Mouse (Mus musculus) ES-E14 (cell line): ENCODE data around the gene Isy1. TPM values are rescaled to one million over a fixed set of nuclear protein-coding genes. Genes with fewer than 3 reads are reported as not detected.
A peak's percentile ranks its signal among the peaks of the same experiment; 100 is the strongest.

Experiments
- DNase-seq: peaks from one replicate; pipeline ENCODE4 v3.0.0-alpha.2; 2013; ENCODE audit warnings: low read depth, low spot score
- H3K27ac ChIP-seq: 2 replicates; pipeline ENCODE4 v1.5.1; 2012; ENCODE audit warnings: low read depth, mild to moderate bottlenecking, low read length, moderate library complexity, mixed read lengths; ENCODE audit not compliant: poor library complexity, insufficient read depth, severe bottlenecking
- H3K36me3 ChIP-seq: 2 replicates; pipeline ENCODE4 v1.6.1; 2012; ENCODE audit warnings: mild to moderate bottlenecking, low read length, moderate library complexity, mixed read lengths; ENCODE audit not compliant: control insufficient read depth, poor library complexity, insufficient read depth, severe bottlenecking
- H3K4me1 ChIP-seq, 2 experiments: fragments of 150-350 bp in 1 of 2; sonication (generic) in 1 of 2; 2 replicates each; pipeline ENCODE4 v1.6.1; 2012; ENCODE audit warnings: low read length in 2 of 2, mild to moderate bottlenecking in 1 of 2, mixed read lengths in 1 of 2; ENCODE audit not compliant: control insufficient read depth in 2 of 2, insufficient read depth in 2 of 2, poor library complexity in 1 of 2
- H3K4me3 ChIP-seq, 2 experiments: fragments of 150-350 bp in 1 of 2; sonication (generic) in 1 of 2; 2 replicates each; pipeline ENCODE4 v1.5.1; 2012; ENCODE audit warnings: low read length in 2 of 2, low read depth in 1 of 2, mild to moderate bottlenecking in 1 of 2, mixed read lengths in 1 of 2; ENCODE audit not compliant: insufficient read depth in 1 of 2, poor library complexity in 1 of 2, severe bottlenecking in 1 of 2
- H3K9ac ChIP-seq: 2 replicates; pipeline ENCODE4 v1.6.1; 2012; ENCODE audit warnings: low read depth, mild to moderate bottlenecking, low read length, mixed read lengths; ENCODE audit not compliant: poor library complexity, insufficient read depth, severe bottlenecking
- H3K9me3 ChIP-seq: fragments of 150-350 bp; sonication (generic); 2 replicates; pipeline ENCODE4 v1.6.1; 2012; ENCODE audit warnings: low read depth, mild to moderate bottlenecking, low read length; ENCODE audit not compliant: control insufficient read depth, insufficient read depth
- CHD2 ChIP-seq: IDR thresholded peaks from 2 replicates; pipeline ENCODE4 v1.6.1; 2014; ENCODE audit warnings: mild to moderate bottlenecking, low read depth, low read length, inconsistent platforms
- HCFC1 ChIP-seq: IDR thresholded peaks from 2 replicates; pipeline ENCODE4 v1.6.1; 2012; ENCODE audit warnings: low read length, inconsistent platforms, borderline replicate concordance; ENCODE audit not compliant: insufficient read depth
- MAFK ChIP-seq: IDR thresholded peaks from 2 replicates; pipeline ENCODE4 v1.6.1; 2014; ENCODE audit warnings: mild to moderate bottlenecking, low read depth, low read length, inconsistent platforms; ENCODE audit not compliant: insufficient read depth
- ZC3H11A ChIP-seq: IDR thresholded peaks from 2 replicates; pipeline ENCODE4 v1.6.1; 2012; ENCODE audit warnings: low read depth, mild to moderate bottlenecking, inconsistent platforms, low read length, borderline replicate concordance
- ZNF384 ChIP-seq: IDR thresholded peaks from 2 replicates; pipeline ENCODE4 v1.6.1; 2012; ENCODE audit warnings: low read depth, low read length, inconsistent platforms
- in situ Hi-C, 2 experiments: fragments of 600-800 bp; cut with MboI; formaldehyde crosslinking; loops; one replicate each; pipeline ENCODE4 v1.15.1; 2025; ENCODE audit warnings: low sequenced_read_pairs in 2 of 2, inconsistent platforms in 1 of 2; ENCODE audit not compliant: unreplicated experiment in 2 of 2
- total RNA-seq: library from RNA; depleted of rRNA; stranded (reverse); fragments of 300-350 nt; gene quantifications from 2 replicates; pipeline ENCODE4 v1.2.3, GENCODE M21; 2012

The Isy1 gene
- total RNA-seq, 1 experiment, result 48.8 TPM

DNA sequence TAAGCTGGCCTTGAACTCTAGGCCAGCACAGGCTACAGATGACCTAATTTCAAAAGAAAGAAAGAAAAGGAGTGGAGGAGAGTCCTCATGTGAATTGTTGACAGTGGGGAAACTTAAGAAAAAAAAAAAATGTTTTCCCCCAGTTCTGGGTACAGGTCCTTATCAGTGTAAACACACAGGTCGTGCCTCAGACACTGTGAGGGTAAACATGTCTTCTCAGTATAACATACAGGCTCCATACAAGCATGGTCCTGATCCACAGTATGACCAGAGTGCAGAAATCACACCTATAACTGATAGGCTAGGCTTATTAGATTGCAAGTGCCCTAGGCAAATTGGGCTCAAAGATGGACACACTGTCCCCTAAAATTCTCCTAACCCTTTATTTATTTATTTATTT is 31.8 kb upstream of the Isy1 start:
- H3K4me3 ChIP-seq, result no peak overlapping the region
- no peaks in the 10 kb centered on the region for H3K36me3 ChIP-seq
- H3K27ac ChIP-seq, result no peak overlapping the region
- in situ Hi-C loops, result no loop called here
- TF ChIP-seq CHD2 (no peak), ZNF384 (no peak), HCFC1 (no peak), MAFK (no peak), ZC3H11A (no peak)
- H3K9ac ChIP-seq, result no peak overlapping the region
- no peak for DNase-seq
- H3K4me1 ChIP-seq, result no peaks in the 10 kb centered on the region; a peak in 1 of 4 replicates
- H3K9me3 ChIP-seq, result no peaks in the 10 kb centered on the region

DNA sequence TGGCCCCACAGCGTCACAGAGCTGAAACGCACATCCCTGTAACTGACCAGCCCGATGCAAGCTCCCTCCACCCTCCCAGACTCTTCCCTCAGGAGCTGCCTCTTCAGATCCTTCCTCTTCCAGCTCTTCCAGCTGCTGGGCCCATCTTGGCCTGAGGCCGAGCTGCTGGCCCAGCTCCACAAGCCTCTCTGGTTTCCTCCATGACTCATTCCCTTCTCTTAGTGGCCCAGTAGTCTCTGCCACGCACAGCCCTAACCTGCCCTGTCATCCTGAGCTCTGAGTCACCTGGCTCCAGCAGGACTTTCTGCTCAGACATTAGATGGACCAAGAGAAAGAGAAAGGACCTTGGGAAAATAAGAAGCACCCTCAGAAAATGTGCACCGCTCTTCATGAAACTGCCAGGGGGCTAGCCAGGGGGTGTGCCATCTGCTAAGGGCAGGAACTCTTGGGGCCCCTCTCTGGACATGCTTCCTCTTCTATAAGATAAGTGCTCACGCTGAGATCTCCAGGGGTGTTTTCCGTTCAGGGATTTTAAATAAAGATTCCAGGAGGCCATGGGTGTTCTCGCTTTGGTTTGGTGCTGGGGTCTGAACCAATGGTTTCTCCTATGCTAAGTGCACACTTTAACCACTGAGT is 30.4 kb upstream of the Isy1 start:
- H3K4me1 ChIP-seq, result no peaks in the 10 kb centered on the region; a peak in 1 of 4 replicates
- H3K9ac ChIP-seq, result no peak overlapping the region
- H3K9me3 ChIP-seq, result no peaks in the 10 kb centered on the region
- no peak overlapping the region for H3K27ac ChIP-seq
- H3K36me3 ChIP-seq, result no peaks in the 10 kb centered on the region
- H3K4me3 ChIP-seq, result no peak overlapping the region
- TF ChIP-seq HCFC1, result no peak
- TF ChIP-seq ZC3H11A, result no peak
- no peak for TF ChIP-seq ZNF384
- TF ChIP-seq CHD2, result no peak
- TF ChIP-seq MAFK, result no peak
- in situ Hi-C loops, result no loop called here
- no peak for DNase-seq

DNA sequence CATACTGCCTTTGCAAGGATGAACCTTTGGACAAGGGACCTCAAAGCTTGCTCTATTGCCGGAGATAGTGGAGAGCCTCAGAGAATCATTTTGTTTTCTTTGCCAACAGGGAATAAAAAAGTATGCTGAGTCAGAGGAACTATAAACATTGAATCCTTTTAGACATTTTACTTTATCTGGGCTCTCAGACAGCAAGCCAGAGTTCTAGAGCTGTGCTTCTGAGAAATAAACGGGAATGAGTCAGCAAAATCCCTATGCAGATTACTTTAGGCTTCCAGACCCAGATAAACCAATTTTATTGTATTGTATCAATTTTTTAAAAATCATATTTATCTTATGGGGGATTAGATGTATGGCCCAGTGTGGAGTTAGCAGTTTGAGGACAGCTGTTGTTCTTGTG is 28.7 kb upstream of the Isy1 start:
- Histone ChIP-seq H3K4me3 (no peak overlapping the region), H3K36me3 (no peaks in the 10 kb centered on the region), H3K27ac (no peak overlapping the region), H3K9ac (no peak overlapping the region), H3K4me1 (no peaks in the 10 kb centered on the region; a peak in 1 of 4 replicates), H3K9me3 (no peaks in the 10 kb centered on the region)
- DNase-seq, result no peak
- in situ Hi-C loops, result no loop called here
- TF ChIP-seq ZC3H11A (no peak), HCFC1 (no peak), MAFK (peak; percentile 39; the same call in 1 of the 2 replicates)

DNA sequence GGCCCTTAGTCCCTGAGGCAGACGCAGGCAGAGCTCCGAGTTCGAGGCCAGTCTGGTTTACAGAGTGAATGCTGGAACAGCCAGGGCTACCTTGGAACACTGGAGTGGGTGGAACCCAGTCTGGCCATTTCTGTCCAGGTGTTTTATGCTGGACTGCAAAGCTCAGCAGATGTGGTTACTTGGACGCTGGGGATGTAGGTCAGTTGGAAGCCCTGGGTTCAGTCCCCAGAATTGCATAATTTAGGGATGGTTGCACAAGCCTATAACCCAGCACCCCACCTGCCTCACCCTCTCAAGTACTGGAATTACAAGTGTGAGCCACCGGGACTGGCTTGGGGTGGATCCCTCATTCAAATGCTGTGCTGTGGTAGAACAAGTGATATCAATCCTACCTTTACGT is 27.6 kb upstream of the Isy1 start:
- Histone ChIP-seq H3K4me3 (no peak overlapping the region), H3K9me3 (no peaks in the 10 kb centered on the region), H3K36me3 (no peaks in the 10 kb centered on the region), H3K9ac (no peak overlapping the region), H3K27ac (no peak overlapping the region), H3K4me1 (no peaks in the 10 kb centered on the region; a peak in 1 of 4 replicates)
- no peak for TF ChIP-seq ZNF384
- no peak for TF ChIP-seq CHD2
- TF ChIP-seq MAFK, result no peak
- no peak for TF ChIP-seq ZC3H11A
- DNase-seq, result no peak
- in situ Hi-C loops, result no loop called here

DNA sequence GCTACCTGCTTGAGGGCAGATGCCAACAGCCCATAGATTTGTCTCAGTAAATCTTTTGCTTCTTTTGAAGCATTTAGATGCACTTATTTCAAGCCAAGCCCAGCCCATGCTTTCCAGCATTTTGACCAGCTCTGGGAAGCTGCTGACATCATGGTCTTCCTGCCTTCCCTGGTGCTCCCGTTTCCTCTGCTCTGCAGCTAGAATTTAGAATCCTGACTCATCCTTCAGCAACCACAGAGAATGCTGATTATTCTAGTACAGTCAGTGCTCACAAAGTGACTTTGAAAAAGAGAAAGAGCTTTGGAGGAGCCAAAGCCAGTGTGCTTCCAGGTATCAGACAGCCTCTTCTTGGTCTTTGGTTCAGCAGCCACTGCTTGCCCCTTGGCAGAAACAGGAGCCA is 18.5 kb upstream of the Isy1 start:
- H3K9me3 ChIP-seq, result no peaks in the 10 kb centered on the region
- no peak overlapping the region for H3K27ac ChIP-seq
- H3K4me1 ChIP-seq, result peaks cover 6 to 10% of the 10 kb centered on the region in 2 experiments; a peak in 1 of 4 replicates
- no peak overlapping the region for H3K9ac ChIP-seq
- in situ Hi-C loops, result no loop called here
- H3K36me3 ChIP-seq, result no peaks in the 10 kb centered on the region
- no peak for DNase-seq
- TF ChIP-seq MAFK (no peak), ZNF384 (no peak), ZC3H11A (no peak), CHD2 (no peak), HCFC1 (no peak)
- no peak overlapping the region for H3K4me3 ChIP-seq
